Mouse (Mus musculus) 3134 (cell line): ENCODE results near the gene Edil3.
"Not testable (repeated sequence)": the region's sequence is repeated elsewhere in the genome, so short reads cannot be mapped to it uniquely, and the experiment has no call there.

Source experiments
- DNase-seq: peaks from one replicate; pipeline ENCODE4 v3.0.0-alpha.2; 2011; ENCODE audit warnings: low spot score; ENCODE audit not compliant: insufficient read length; ENCODE audit errors: extremely low read depth

Gene Edil3

GRCm38 (mm10) chr13:88929626-88930025 is 108.4 kb downstream of the Edil3 start:
- DNase-seq: no peak

DNA sequence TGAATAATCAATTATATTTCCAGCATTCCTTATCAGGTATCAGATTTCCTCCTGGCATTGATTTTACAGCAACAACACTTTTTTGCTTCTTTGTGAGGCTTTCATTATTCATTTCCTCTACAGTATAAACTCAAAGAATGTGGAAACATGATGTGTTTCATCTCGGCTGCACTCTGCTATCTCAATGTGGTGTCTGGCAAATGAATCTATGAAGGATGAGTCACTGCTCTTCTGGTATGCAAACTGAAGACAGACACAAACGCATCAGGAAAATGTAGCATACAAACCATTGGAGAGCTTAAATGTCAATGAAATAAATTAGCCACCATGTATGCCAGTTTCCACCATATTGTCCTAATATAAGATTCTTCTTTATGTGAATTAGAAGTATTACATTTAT is 117.3 kb downstream of the Edil3 start:
- DNase-seq: no peak

DNA sequence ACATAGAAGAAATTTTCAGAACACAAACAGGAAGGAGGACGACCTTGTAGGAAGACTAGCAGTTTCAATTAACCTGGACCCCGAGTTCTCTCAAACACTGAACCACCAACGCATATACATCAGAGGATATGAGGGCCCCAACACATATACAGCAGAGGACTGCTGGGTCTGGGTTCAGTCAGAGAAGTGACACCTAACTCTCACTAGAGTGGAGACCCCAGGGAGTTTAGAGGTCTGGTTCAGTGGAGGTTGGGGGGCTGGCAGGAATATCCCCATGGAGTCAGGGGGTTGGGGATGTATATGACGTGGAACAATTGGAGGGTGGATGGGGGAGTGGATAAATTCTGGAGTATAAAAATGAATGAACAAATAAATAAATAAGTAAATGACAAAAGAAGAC is 151.1 kb downstream of the Edil3 start:
- no peak for DNase-seq

- DNase-seq: no peak
Observed at GRCm38 (mm10) chr13:89007696-89008427, 186.6 kb downstream of the Edil3 start.

GRCm38 (mm10) chr13:89012500-89012899 is 191.2 kb downstream of the Edil3 start:
- DNase-seq: no peak

DNA sequence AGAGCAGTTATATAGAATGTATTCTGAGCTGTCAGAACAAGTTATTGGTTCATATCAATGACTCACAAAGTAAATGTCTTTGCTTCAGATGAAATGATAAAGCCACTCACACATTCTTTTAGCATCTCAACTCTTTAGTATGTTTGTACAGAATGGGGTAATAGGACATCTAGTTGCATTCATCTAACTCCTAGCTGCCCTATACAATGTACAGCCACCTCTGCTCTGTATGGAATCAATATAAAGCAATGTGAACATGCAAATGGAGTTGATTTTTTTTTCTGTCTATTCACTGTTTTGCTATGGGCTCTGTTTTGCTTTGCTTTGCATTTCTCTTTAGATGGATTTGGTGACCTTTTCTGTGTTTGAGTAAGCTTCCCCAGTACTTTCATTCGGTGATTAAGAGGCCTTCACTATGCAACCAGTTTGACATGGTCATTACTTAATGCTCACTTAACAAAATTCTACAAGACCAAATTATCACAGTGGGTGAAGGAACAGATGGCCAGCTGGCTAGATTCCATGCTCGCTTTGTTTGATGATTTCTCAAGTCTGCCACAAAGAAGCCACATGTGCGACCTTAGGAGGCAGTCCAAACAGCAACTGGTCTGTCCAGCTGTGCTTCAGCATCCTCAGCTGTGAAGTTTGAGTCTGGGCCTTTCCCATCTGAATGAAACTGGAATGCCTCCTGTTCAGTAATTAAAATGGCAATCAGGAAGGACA is 208.7 kb downstream of the Edil3 start:
- DNase-seq: no peak

GRCm38 (mm10) chr13:89035711-89036110 is 214.4 kb downstream of the Edil3 start:
- no peak for DNase-seq

GRCm38 (mm10) chr13:89041495-89041894 is 220.2 kb downstream of the Edil3 start:
- DNase-seq: no peak

DNA sequence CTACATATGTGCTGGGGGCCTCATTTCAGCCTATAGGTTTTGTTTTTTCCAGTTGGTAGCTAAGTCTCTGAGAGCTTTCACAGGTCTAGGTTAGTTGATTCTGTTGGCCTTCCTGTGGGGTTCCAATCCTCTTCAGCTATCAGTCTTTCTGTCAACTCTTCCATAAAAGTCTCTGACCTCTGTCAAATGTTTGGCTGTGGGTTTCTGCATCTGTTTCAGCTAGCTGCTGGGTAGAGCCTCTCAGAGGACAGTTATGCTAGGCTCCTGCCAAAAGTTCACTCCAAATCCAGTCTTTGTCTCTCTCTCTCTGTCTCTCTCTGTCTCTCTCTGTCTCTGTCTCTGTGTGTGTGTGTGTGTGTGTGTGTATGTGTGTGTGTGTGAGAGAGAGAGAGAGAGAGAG is 248.9 kb downstream of the Edil3 start:
- not testable (repeated sequence) for DNase-seq

DNA sequence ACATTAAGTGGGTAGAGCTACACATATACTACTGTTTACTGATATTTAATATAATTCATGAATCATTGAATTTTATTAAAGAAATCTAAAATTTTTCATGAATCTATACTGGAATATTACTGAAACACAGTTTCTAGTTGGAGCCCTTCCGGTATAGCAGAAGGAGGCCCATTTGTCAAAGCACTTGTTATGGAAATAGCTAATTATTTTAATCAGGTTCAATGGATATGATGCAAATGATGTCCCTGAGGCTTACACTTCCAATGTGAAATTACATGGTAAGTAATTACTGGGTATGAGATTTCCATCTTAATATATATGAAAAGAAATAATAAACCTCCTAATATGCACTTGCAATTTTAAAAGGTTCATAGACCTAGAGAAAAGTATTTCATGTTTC is 254.9 kb downstream of the Edil3 start:
- DNase-seq: no peak

DNA sequence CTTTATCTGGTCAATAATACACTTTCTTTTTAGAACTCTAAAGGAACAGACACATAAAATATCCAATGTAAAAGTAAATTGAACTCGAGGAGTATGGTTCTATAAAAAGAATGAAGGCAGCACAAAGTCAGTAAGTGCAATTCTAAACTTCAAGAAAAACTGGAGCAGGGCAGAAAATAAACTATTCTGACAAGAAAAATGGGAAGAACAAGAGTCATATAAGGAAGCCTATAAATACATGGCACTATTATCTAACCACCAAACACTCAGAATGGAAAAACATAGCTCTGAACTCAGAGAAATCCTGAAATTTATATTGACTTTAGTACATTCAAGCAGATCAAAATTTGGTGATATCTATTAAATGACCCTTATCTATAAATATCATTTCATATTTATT is 284.6 kb downstream of the Edil3 start:
- no peak for DNase-seq

- DNase-seq: no peak
Observed at GRCm38 (mm10) chr13:89117551-89117950, 296.3 kb downstream of the Edil3 start.

- DNase-seq: no peak
Observed at GRCm38 (mm10) chr13:89119809-89120208, 298.5 kb downstream of the Edil3 start.

DNA sequence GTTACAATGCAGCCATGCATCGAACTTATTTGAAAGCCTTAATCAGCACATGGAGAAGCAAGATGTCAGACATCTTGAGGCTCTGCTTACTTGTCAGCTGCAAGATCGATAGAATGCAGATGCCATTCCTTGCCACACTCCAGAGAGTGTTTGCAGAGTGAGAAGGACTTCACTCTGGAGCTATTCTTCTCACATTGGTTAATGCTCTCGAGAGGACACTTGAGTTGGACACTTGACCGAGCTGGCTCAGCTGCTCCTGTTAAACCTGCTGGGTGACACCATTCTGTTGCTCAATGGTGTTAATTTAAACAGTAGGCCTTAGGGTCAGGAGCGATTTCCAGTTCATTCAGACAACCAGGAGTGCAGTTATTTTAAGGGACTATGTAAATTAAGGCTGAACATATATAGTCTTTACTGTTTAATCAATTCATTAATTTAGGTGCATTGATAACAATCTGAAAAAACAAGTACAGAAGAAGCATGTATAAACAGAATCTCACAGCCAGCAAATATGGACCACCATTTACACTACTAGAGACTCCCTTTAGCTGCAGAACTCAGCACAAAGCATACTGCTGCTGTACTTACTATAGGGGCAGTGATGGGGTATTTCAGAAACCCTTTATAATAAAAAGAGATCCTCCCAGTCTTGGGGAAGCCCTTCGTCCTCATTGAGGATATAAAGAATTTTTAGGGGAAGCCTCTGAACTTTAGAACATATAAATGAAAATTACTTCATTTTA is 301.4 kb downstream of the Edil3 start:
- no peak for DNase-seq

DNA sequence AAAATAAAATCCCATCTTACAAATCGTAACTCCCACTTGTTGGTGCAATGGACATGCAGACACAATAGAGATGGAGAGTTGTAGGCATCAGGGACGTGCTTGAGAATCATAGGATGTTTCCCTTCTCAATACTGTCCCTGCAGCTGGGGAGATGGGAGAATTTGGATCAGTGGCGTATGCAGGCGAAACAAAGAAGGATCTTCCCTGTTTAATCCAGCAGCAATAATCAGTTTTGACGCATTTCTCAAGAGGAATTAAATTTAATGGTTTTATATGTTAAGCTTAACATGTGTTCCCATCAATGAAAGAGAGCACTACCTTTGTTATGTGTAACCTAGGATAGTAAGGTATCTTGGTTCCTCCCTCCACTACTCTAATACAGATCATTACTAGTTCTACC is 302.1 kb downstream of the Edil3 start:
- DNase-seq: no peak

- DNase-seq: no peak
Observed at GRCm38 (mm10) chr13:89146056-89146547, 324.8 kb downstream of the Edil3 start.

- DNase-seq: no peak
Observed at GRCm38 (mm10) chr13:89151878-89152277, 330.6 kb downstream of the Edil3 start.

GRCm38 (mm10) chr13:89167960-89168359 is 346.7 kb downstream of the Edil3 start:
- DNase-seq: no peak

DNA sequence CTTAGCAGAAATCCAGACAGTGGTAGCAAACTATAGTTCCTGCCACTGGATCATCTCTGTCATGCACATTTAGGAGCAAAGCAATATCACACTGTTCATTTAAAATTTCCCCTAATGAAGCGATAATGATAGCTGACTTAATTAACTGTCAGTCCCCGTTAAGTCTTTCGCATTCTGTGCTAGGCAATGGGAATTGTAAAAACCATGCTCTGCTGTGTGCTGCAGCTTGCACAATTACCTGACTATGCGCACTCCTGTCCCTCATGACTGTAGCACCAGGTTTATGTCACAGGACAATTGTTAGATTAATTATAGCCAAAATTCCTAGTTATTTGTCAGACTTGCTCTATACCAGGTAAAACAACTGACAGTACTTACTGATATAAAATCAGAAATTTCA is 348.8 kb downstream of the Edil3 start:
- DNase-seq: no peak

DNA sequence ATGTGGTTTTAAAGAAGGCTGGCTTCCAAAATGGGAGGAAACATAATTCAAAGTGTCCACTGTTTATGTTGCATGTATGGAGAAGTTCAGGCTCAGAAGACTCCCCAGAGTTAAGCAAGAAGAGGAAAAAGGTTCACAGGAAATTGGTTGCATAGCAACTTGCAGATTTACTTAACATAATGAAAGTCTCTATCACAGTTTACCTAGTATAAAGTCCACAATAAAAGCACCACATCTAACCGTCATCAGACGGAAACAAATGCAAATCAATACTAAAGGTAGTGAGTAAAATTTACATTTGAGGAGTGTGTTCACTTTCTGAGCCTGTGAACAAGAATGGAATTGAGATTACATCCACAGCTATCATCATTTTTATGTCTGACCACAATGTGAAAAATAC is 353.9 kb downstream of the Edil3 start:
- DNase-seq: no peak

- no peak for DNase-seq
Observed at GRCm38 (mm10) chr13:89189051-89189450, 367.8 kb downstream of the Edil3 start.
